Mouse (Mus musculus): ENCODE data around the gene Pdgfra.

The Pdgfra gene

GRCm38 (mm10) chr5:75199698-75200365, 47.7 kb downstream of the Pdgfra start:
- in situ Hi-C loops (cut with MboI, MseI), result loop anchor here in 1 of 2 experiments (10.0 kb wide), 1 partner anchor 1605 kb away; no protein-coding TSS in a partner anchor

- in situ Hi-C loops (cut with MboI, MseI), result loop anchor here in 1 of 2 experiments (10.0 kb wide), 1 partner anchor 1606 kb away; no protein-coding TSS in a partner anchor
Measured at GRCm38 (mm10) chr5:75200366-75200724, 48.3 kb downstream of the Pdgfra start.

GRCm38 (mm10) chr5:75207905-75208304, 55.8 kb downstream of the Pdgfra start:
- in situ Hi-C loops (cut with MboI, MseI), result loop anchor here (5.0 to 10.0 kb wide), 2 partner anchors 644 to 1613 kb away; no protein-coding TSS in a partner anchor

GRCm38 (mm10) chr5:75209966-75210365, 57.9 kb downstream of the Pdgfra start:
- in situ Hi-C loops (cut with MboI, MseI), result loop anchor here (5.0 to 10.0 kb wide), 2 partner anchors 642 to 1615 kb away; no protein-coding TSS in a partner anchor

GRCm38 (mm10) chr5:75214520-75214919, 62.4 kb downstream of the Pdgfra start:
- in situ Hi-C loops (cut with MboI, MseI), result no loop called here

- in situ Hi-C loops (cut with MboI, MseI), result loop anchor here in 1 of 2 experiments (5.0 kb wide), 1 partner anchor 157 kb away; no protein-coding TSS in a partner anchor
Measured at GRCm38 (mm10) chr5:75214929-75215328, 62.8 kb downstream of the Pdgfra start.

- in situ Hi-C loops (cut with MboI, MseI), result loop anchor here in 1 of 2 experiments (5.0 kb wide), 1 partner anchor 157 kb away; no protein-coding TSS in a partner anchor
Measured at GRCm38 (mm10) chr5:75215678-75216256, 63.7 kb downstream of the Pdgfra start.

GRCm38 (mm10) chr5:75221610-75222009, 69.5 kb downstream of the Pdgfra start:
- in situ Hi-C loops (cut with MboI, MseI), result no loop called here

- in situ Hi-C loops (cut with MboI, MseI), result no loop called here
Measured at GRCm38 (mm10) chr5:75222491-75223265, 70.6 kb downstream of the Pdgfra start.

- in situ Hi-C loops (cut with MboI, MseI), result loop anchor here in 1 of 2 experiments (10.0 kb wide), 1 partner anchor 226 kb away; no protein-coding TSS in a partner anchor
Measured at GRCm38 (mm10) chr5:75238363-75238762, 86.3 kb downstream of the Pdgfra start.

- in situ Hi-C loops (cut with MboI, MseI), result loop anchor here in 1 of 2 experiments (10.0 kb wide), 1 partner anchor 226 kb away; no protein-coding TSS in a partner anchor
Measured at GRCm38 (mm10) chr5:75238928-75239777, 87.1 kb downstream of the Pdgfra start.

- in situ Hi-C loops (cut with MboI, MseI), result no loop called here
Measured at GRCm38 (mm10) chr5:75247070-75247740, 95.1 kb downstream of the Pdgfra start.

Measured in T-helper 17 cell (primary cell).